Mouse (Mus musculus) left cerebral cortex, adult 8-10 months (tissue): Measurements from ENCODE around the gene Zfp385a. TPM values are rescaled to one million over a fixed set of nuclear protein-coding genes. Genes with fewer than 3 reads are reported as not detected.
"Not testable (repeated sequence)": the region's sequence is repeated elsewhere in the genome, so short reads cannot be mapped to it uniquely, and the experiment has no call there.

Source experiments
- DNase-seq, 2 experiments: peaks; one replicate each; pipeline ENCODE4 v3.0.0; 2022; ENCODE audit warnings: low spot score in 2 of 2
- microRNA-seq, 2 experiments: library from miRNA; unstranded; fragments of <30 nt; microRNA quantifications; one replicate each; pipeline ENCODE4 v1.2.0; 2022
- total RNA-seq, 4 experiments: library from RNA; stranded (reverse); gene quantifications; 2 replicates each; pipeline ENCODE4 v1.2.4; 2022

Gene Zfp385a
- total RNA-seq, 4 experiments from 2014 or later: 60.6 to 78.6 (median 69.1) TPM

- no peak for DNase-seq
These were observed 47.1 kb downstream of the Zfp385a start for GRCm38 (mm10) chr15:103292673-103293345.

- no peak for DNase-seq
These were observed 49.0 kb downstream of the Zfp385a start for GRCm38 (mm10) chr15:103290843-103291242.

GRCm38 (mm10) chr15:103290417-103290816 is 49.5 kb downstream of the Zfp385a start:
- DNase-seq: no peak

GRCm38 (mm10) chr15:103289600-103289999 is 50.3 kb downstream of the Zfp385a start:
- DNase-seq: no peak

- DNase-seq: no peak
These were observed 54.0 kb downstream of the Zfp385a start for GRCm38 (mm10) chr15:103285778-103286417.

- DNase-seq: no peak
These were observed 55.2 kb downstream of the Zfp385a start for GRCm38 (mm10) chr15:103284647-103285046.

- no peak for DNase-seq
These were observed 55.8 kb downstream of the Zfp385a start for GRCm38 (mm10) chr15:103284066-103284465.

- DNase-seq: no peak
These were observed 58.3 kb downstream of the Zfp385a start for GRCm38 (mm10) chr15:103281465-103282205.

GRCm38 (mm10) chr15:103280817-103281464 is 59.0 kb downstream of the Zfp385a start:
- no peak for DNase-seq

GRCm38 (mm10) chr15:103279750-103280149 is 60.1 kb downstream of the Zfp385a start:
- no peak for DNase-seq

GRCm38 (mm10) chr15:103277949-103278348 is 61.9 kb downstream of the Zfp385a start:
- no peak for DNase-seq

- not testable (repeated sequence) for DNase-seq
These were observed 64.0 kb downstream of the Zfp385a start for GRCm38 (mm10) chr15:103275943-103276342.

GRCm38 (mm10) chr15:103272419-103273279 is 67.2 kb downstream of the Zfp385a start, which contains the start of gene Copz1:
Gene Copz1, plus strand, starts transcription at chr15:103272714.
- DNase-seq: peak; percentile 85 to 99

GRCm38 (mm10) chr15:103268903-103269302 is 71.0 kb downstream of the Zfp385a start:
- DNase-seq: no peak

GRCm38 (mm10) chr15:103264794-103265193 is 75.1 kb downstream of the Zfp385a start:
- no peak for DNase-seq

Small RNAs within 50 kb of the gene (microRNA-seq; reads per million reads assigned to microRNA genes)
- 37.2 to 71.9 reads per million in 2 experiments for gene Mir148b
- 0 to 0.42 reads per million in 2 experiments for gene Mir6963

Other genes with a start within 250 kb of the Zfp385a start
- gene Smug1, start 173.0 kb downstream of the Zfp385a start, total RNA-seq: 10 to 100 TPM; 18.9 to 24.5 (median 19.8) TPM
- 100 to 1,000 TPM; 174 to 198 (median 181) TPM for gene Cbx5, start 100.3 kb downstream of the Zfp385a start, total RNA-seq
- gene Hnrnpa1, start 99.7 kb downstream of the Zfp385a start, total RNA-seq: 100 to 1,000 TPM; 254 to 309 (median 279) TPM
- not detected for gene Nfe2, start 81.7 kb downstream of the Zfp385a start, total RNA-seq
- gene Copz1, start 67.4 kb downstream of the Zfp385a start, total RNA-seq: 10 to 100 TPM; 90.9 to 93.2 (median 91.9) TPM
- gene Gpr84, start 29.5 kb downstream of the Zfp385a start, total RNA-seq: 1 to 10 TPM in 2 of 4 experiments, under 1 TPM in 2; 0.76 to 6.8 (median 2.8) TPM
- gene Itga5, start 26.7 kb upstream of the Zfp385a start, total RNA-seq: 1 to 10 TPM; 5.7 to 7.2 (median 5.9) TPM
- gene Gtsf1, start 90.4 kb upstream of the Zfp385a start, total RNA-seq: not detected
- not detected for gene Gtsf2, start 108.4 kb upstream of the Zfp385a start, total RNA-seq
- gene Nckap1l, start 113.7 kb upstream of the Zfp385a start, total RNA-seq: 10 to 100 TPM in 2 of 4 experiments, 1 to 10 TPM in 2; 8.7 to 19.2 (median 13.3) TPM
- gene Pde1b, start 162.9 kb upstream of the Zfp385a start, total RNA-seq: 100 to 1,000 TPM; 284 to 347 (median 325) TPM
- gene Ppp1r1a, start 197.9 kb upstream of the Zfp385a start, total RNA-seq: 100 to 1,000 TPM; 127 to 151 (median 142) TPM
- not detected for gene Glycam1, start 225.0 kb upstream of the Zfp385a start, total RNA-seq